Mouse (Mus musculus) frontal cortex, adult (tissue): ENCODE results near the gene Gm11116.
"Not testable (repeated sequence)": the region's sequence is repeated elsewhere in the genome, so short reads cannot be mapped to it uniquely, and the experiment has no call there.

Experiments
- ATAC-seq: cut with Nextera tagmentation; 2 replicates; pipeline ENCODE4 v1.9.2; 2017; ENCODE audit warnings: mild to moderate bottlenecking, moderate library complexity, mixed read lengths; ENCODE audit not compliant: low TSS enrichment

The Gm11116 gene

GRCm38 (mm10) chr5:88111430-88111829 is at the start of gene Gm11116:
Gene Gm11116 (minus strand): TSS chr5:88111530.
- ATAC-seq, result no peak

- ATAC-seq, result no peak
Observed at GRCm38 (mm10) chr5:88153999-88154398, 42.7 kb upstream of the Gm11116 start, which contains the start of gene Gm11115. Gene Gm11115 (minus strand): TSS chr5:88154099.

- not testable (repeated sequence) for ATAC-seq
Observed at GRCm38 (mm10) chr5:88086256-88086655, 25.1 kb downstream of the Gm11116 start, which contains the start of gene Smr2. Gene Smr2 (plus strand): TSS chr5:88086556.
